Mouse (Mus musculus) brain, adult 2 months (tissue): ENCODE data around the gene Ctns.
A peak's percentile ranks its signal among the peaks of the same experiment; 100 is the strongest.

ENCODE experiments used
- DNase-seq: peaks from one replicate; pipeline ENCODE4 v3.0.0; 2011; ENCODE audit warnings: low read depth, low spot score

Ctns gene

GRCm38 (mm10) chr11:73198603-73199229 lies at the start of gene Ctns:
Gene Ctns, minus strand, starts transcription at chr11:73199042.
- peak; percentile 97 for DNase-seq

DNA sequence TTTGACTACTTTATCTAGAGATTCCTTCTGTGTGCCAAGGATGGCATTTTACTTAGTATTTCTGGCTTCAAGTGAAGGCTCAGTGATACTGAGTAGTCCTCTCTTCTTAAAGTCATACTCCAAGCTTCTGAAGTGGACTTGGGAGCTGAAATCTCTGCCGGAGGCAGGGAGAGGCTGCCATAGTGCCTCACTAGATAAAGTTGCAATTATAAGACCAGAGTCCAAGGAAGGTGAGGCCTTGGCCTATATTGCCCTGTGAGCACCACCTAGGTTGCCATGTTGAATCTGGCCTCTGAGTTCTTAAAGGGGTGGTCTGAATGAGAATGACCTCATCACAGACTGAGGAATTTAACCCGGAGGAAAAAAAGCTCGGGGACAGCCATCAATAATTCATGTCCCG lies 43.9 kb upstream of the Ctns start:
- no peak for DNase-seq

GRCm38 (mm10) chr11:73242199-73242598 lies 43.4 kb upstream of the Ctns start:
- no peak for DNase-seq

DNA sequence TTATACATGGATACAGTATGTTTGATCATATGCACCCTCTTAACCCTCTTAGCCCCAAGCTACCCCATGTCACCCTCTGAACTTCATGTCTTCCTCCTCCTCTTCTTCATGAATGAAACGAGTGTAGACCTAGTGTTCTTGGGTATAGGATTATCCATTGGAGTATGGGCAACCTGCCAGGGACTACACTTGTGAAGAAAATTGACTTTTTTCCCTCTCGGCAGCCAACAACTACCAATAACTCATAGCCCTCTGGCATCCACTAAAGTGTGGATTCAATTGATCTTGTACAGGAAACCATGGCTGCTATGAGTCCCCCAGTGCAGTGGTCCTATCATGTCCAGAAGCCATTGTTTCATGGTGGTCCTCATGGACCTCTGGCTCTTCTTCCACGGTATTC lies 37.9 kb upstream of the Ctns start:
- DNase-seq = no peak

- peak; percentile 15 for DNase-seq
Observed at GRCm38 (mm10) chr11:73235990-73236701, 37.3 kb upstream of the Ctns start.

DNA sequence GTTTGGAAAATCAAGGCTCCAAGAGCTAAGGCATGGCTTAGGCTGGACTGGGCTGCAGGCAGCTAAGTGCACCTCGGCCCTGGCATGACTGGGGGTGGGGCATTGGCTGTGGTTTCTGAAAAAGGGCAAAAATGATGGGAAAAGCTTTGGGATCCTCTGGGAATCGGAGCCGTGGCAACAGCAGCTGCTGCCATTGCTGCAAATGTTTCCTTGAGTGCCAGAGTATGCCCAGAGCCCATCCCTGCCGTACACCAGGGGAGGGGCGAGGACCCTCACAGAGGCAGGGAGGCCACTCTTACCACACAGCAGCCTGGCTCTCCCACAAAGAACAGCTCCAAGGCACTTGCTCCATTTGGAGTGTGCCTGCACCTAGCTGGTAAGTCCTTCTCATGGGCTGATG lies 35.1 kb upstream of the Ctns start, which contains the start of gene Trpv1:
TSS of gene Trpv1 (plus strand) at position 301 of the 400 bp plus-strand sequence.
- no peak for DNase-seq

- peak; percentile 21 for DNase-seq
Observed at GRCm38 (mm10) chr11:73232513-73232912, 33.7 kb upstream of the Ctns start.

DNA sequence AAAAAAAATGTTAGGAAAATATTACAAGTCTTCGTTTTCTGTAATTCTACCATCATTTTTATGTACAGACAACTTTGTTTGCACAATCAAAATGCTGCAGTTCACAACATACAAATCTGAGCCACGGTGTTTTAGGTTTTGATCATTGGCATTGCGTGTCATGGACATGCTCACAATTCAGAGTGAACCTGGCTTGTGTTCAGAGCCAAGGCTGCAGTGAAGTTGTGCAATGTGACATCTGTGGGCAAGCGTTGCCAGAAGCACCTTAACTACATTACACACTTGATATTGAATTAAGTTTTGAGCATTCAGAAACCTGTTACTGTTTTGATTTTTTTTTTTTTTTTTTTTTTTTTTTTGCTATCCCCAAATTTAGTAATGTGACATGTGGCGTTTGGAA lies 31.2 kb upstream of the Ctns start:
- DNase-seq = no peak

DNA sequence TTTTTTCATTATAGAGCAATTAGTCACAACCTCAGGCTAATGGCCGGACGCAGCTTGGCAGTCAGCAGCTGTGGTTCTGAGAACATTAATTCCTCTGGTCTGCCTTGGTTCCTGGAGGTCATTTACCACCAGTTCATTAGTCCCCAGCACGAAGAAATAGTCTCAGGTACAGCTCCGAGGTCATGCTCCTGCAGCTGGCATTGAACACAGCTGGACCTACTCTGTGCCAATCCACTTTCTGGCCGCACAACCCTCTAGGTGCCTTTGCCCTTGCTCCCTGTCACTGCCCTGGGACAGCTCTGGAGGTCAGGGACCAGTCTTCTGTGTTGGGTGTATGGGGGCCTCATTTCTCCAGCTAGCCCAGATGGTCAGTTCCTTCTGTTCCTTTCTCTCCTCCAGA lies 30.0 kb upstream of the Ctns start:
- DNase-seq = no peak

DNA sequence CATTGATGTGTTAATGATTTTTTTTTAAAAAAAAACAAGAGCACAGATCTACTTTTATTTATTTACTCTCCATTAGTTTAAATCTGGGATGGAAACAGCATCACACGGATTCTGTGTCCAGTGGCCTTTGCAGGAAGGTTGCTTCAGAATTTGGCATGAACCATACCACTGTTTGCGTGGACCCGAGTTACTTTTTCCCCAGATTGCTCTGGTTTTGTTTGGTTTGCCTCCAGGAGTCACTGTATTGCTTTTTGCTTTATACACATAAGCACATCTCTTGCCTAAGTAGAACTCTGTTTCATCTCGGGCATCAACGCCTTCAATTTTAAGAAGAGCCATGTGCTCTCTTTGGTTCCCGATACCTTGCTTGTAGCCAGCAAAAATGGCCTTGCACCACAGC lies 27.0 kb upstream of the Ctns start:
- DNase-seq = no peak

- peak; percentile 37 for DNase-seq
Observed at GRCm38 (mm10) chr11:73223966-73224365, 25.1 kb upstream of the Ctns start.

GRCm38 (mm10) chr11:73222846-73223245 lies 24.0 kb upstream of the Ctns start:
- no peak for DNase-seq

- DNase-seq = peak; percentile 9
Observed at GRCm38 (mm10) chr11:73220651-73221050, 21.8 kb upstream of the Ctns start.

GRCm38 (mm10) chr11:73219671-73220070 lies 20.8 kb upstream of the Ctns start:
- DNase-seq = no peak

DNA sequence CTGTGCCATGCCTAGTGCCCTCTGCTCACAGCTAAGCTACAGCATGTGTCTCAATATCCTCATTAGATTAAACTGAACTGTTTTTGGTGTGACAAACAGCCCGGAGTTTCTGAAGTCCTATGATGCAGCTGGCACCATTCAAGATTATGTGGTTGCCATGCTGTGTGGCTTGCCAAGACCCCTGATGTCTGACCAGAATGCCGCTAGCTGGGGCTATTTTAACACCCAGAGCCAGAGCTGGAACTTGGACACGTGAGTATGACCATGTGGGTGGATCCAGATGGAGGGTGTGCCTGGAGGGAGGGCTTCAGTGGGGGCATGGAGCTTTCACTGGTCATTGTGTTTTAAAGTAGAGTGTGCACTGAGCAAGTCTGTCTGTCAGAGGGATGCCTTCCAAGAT lies 15.1 kb upstream of the Ctns start:
- DNase-seq = no peak

- no peak for DNase-seq
Observed at GRCm38 (mm10) chr11:73207621-73208020, 8.8 kb upstream of the Ctns start.

GRCm38 (mm10) chr11:73205194-73205593 lies 6.4 kb upstream of the Ctns start:
- no peak for DNase-seq

GRCm38 (mm10) chr11:73203895-73204294 lies 5.1 kb upstream of the Ctns start:
- no peak for DNase-seq

- peak; percentile 53 for DNase-seq
Observed at GRCm38 (mm10) chr11:73201597-73201996, 2.8 kb upstream of the Ctns start.

GRCm38 (mm10) chr11:73201021-73201420 lies 2.2 kb upstream of the Ctns start:
- DNase-seq = no peak

GRCm38 (mm10) chr11:73199879-73200278 lies 1.0 kb upstream of the Ctns start:
- DNase-seq = peak; percentile 21

- DNase-seq = peak; percentile 98
Observed at GRCm38 (mm10) chr11:73199230-73199712, 429 bp upstream of the Ctns start, which contains the start of gene Shpk. Gene Shpk, plus strand, starts transcription at chr11:73199460.

DNA sequence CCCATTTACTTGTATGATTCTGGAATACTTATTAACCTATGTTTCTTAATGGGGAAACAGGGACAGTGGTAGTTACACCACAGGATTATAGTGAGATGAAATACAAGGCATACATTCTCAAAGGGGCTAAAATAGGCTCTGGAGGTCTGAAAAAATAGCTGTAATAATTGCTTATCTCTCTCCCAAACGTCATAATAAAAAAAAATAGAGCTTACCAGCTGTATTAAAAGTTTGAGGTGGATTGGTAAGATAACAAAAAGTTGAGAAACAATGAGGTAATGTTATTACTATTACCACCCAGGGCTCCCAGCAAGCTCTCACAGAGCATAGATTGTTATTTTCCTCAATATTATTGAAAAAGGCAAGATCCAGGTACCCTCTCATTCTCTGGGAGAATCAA lies 652 bp downstream of the Ctns start:
- DNase-seq = no peak
